Mouse (Mus musculus): ENCODE results near the gene Ppcdc. TPM values are rescaled to one million over a fixed set of nuclear protein-coding genes. Genes with fewer than 3 reads are reported as not detected.

Gene Ppcdc
- polyA plus RNA-seq, 1 experiment from 2014 or later = 17.3 TPM

DNA sequence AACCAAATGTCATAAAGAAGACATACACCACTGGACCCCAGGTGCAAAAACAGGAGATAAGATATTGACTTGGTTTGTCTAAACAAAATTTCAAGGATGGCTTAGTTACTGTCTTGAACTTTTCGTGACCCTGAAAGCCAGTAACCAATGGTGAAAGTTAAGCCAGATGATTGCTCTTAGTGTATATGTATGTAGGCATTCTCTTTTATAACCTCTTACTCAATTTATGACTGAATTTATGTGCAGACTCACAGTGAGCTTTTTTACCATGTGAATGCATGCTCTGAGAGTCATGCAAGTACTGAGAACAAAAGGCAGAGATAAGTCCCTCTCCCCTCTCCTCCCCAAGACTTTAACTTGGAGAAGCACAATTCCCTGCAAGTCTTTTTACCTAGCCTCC lies 47.0 kb downstream of the Ppcdc start:
- 0 out of 2 replicates have a peak, but pooled peaks have one; percentile 19 for ATAC-seq
- Histone ChIP-seq H3K27ac (ENCODE audit: low read depth, low read length) (no peak overlapping the region; the same call in 1 of the 2 replicates), H3K4me3 (ENCODE audit: low read depth, low read length) (no peak overlapping the region), H3K9ac (ENCODE audit: low read depth, low read length) (no peak overlapping the region), H3K36me3 (ENCODE audit: control insufficient read depth, insufficient read depth) (no peaks in the 10 kb centered on the region), H3K4me2 (replicated peaks; ENCODE audit: low read depth) (no peak overlapping the region), H3K27me3 (replicated peaks; ENCODE audit: control insufficient read depth, insufficient read depth, low read length) (no peaks in the 10 kb centered on the region), H3K9me3 (ENCODE audit: control insufficient read depth) (no peaks in the 10 kb centered on the region), H3K4me1 (replicated peaks; ENCODE audit: control insufficient read depth, insufficient read depth, low read length) (no peaks in the 10 kb centered on the region)
- no peak for TF ChIP-seq CTCF (IDR thresholded peaks at IDR 0.05; ENCODE audit: low read depth)
- 24% methylated on average over 1 of the region's 1 CpGs for WGBS

GRCm38 (mm10) chr9:57390869-57391268 lies 49.1 kb downstream of the Ppcdc start:
- Histone ChIP-seq H3K9me3 (ENCODE audit: control insufficient read depth) (no peaks in the 10 kb centered on the region), H3K4me3 (ENCODE audit: low read depth, low read length) (no peak overlapping the region), H3K4me1 (replicated peaks; ENCODE audit: control insufficient read depth, insufficient read depth, low read length) (no peaks in the 10 kb centered on the region), H3K9ac (ENCODE audit: low read depth, low read length) (no peak overlapping the region), H3K27me3 (replicated peaks; ENCODE audit: control insufficient read depth, insufficient read depth, low read length) (no peaks in the 10 kb centered on the region), H3K36me3 (ENCODE audit: control insufficient read depth, insufficient read depth) (no peaks in the 10 kb centered on the region), H3K4me2 (replicated peaks; ENCODE audit: low read depth) (no peak overlapping the region), H3K27ac (ENCODE audit: low read depth, low read length) (no peak overlapping the region)
- TF ChIP-seq CTCF (IDR thresholded peaks at IDR 0.05; ENCODE audit: low read depth) = no peak
- 82% methylated on average over 3 of the region's 3 CpGs for WGBS
- 0 out of 2 replicates have a peak, but pooled peaks have one; percentile 25 for ATAC-seq

- no peak for ATAC-seq
- Histone ChIP-seq H3K4me1 (replicated peaks; ENCODE audit: control insufficient read depth, insufficient read depth, low read length) (no peaks in the 10 kb centered on the region), H3K4me3 (ENCODE audit: low read depth, low read length) (no peak overlapping the region), H3K27me3 (replicated peaks; ENCODE audit: control insufficient read depth, insufficient read depth, low read length) (no peaks in the 10 kb centered on the region), H3K27ac (ENCODE audit: low read depth, low read length) (no peak overlapping the region), H3K9me3 (ENCODE audit: control insufficient read depth) (no peaks in the 10 kb centered on the region), H3K9ac (ENCODE audit: low read depth, low read length) (no peak overlapping the region), H3K4me2 (replicated peaks; ENCODE audit: low read depth) (no peak overlapping the region), H3K36me3 (ENCODE audit: control insufficient read depth, insufficient read depth) (no peaks in the 10 kb centered on the region)
- TF ChIP-seq CTCF (IDR thresholded peaks at IDR 0.05; ENCODE audit: low read depth) = no peak
- WGBS = 6% methylated on average over 1 of the region's 1 CpGs
Measured at GRCm38 (mm10) chr9:57389131-57389530, 50.8 kb downstream of the Ppcdc start.

DNA sequence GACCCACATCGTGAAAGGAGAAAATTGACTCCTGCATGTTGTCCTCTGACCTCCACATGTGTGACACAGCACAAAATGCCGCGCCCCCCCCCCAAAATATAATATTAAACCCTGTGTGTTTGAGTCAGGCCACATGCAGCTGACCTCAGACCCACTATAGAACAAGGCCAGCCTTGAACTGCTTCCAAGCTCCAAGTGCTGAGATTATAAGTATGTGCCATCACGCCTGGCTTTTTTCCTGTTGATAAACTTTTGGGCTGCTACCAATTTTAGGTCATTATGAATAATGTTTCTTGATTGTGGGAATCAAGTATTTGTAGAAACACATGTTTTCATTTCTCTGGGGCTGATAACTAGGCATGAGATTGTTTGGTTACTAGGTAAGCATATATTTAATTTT lies 53.0 kb downstream of the Ppcdc start:
- WGBS = 81% methylated on average over 4 of the region's 4 CpGs
- TF ChIP-seq CTCF (IDR thresholded peaks at IDR 0.05; ENCODE audit: low read depth) = no peak

GRCm38 (mm10) chr9:57384621-57385020 lies 55.3 kb downstream of the Ppcdc start:
- ATAC-seq = no peak
- TF ChIP-seq CTCF (IDR thresholded peaks at IDR 0.05; ENCODE audit: low read depth) = no peak
- H3K9me3 ChIP-seq (ENCODE audit: control insufficient read depth) = no peaks in the 10 kb centered on the region
- no peaks in the 10 kb centered on the region for H3K36me3 ChIP-seq (ENCODE audit: control insufficient read depth, insufficient read depth)
- H3K9ac ChIP-seq (ENCODE audit: low read depth, low read length) = no peak overlapping the region
- no peak overlapping the region for H3K4me2 ChIP-seq (replicated peaks; ENCODE audit: low read depth)
- no peaks in the 10 kb centered on the region for H3K4me1 ChIP-seq (replicated peaks; ENCODE audit: control insufficient read depth, insufficient read depth, low read length)
- WGBS = 53% methylated on average over 2 of the region's 2 CpGs
- no peaks in the 10 kb centered on the region for H3K27me3 ChIP-seq (replicated peaks; ENCODE audit: control insufficient read depth, insufficient read depth, low read length)
- no peak overlapping the region for H3K27ac ChIP-seq (ENCODE audit: low read depth, low read length)
- no peak overlapping the region for H3K4me3 ChIP-seq (ENCODE audit: low read depth, low read length)

More for the DNA sequence above, 53.0 kb downstream of the Ppcdc start:
- ATAC-seq = no peak
- Histone ChIP-seq H3K27me3 (replicated peaks; ENCODE audit: control insufficient read depth, insufficient read depth, low read length) (no peaks in the 10 kb centered on the region), H3K27ac (ENCODE audit: low read depth, low read length) (no peak overlapping the region), H3K4me2 (replicated peaks; ENCODE audit: low read depth) (no peak overlapping the region), H3K9me3 (ENCODE audit: control insufficient read depth) (no peaks in the 10 kb centered on the region), H3K36me3 (ENCODE audit: control insufficient read depth, insufficient read depth) (no peaks in the 10 kb centered on the region), H3K4me1 (replicated peaks; ENCODE audit: control insufficient read depth, insufficient read depth, low read length) (no peaks in the 10 kb centered on the region), H3K4me3 (ENCODE audit: low read depth, low read length) (no peak overlapping the region), H3K9ac (ENCODE audit: low read depth, low read length) (no peak overlapping the region)

- H3K27me3 ChIP-seq (replicated peaks; ENCODE audit: control insufficient read depth, insufficient read depth, low read length) = no peaks in the 10 kb centered on the region
- H3K36me3 ChIP-seq (ENCODE audit: control insufficient read depth, insufficient read depth) = no peaks in the 10 kb centered on the region
- no peak overlapping the region for H3K4me3 ChIP-seq (ENCODE audit: low read depth, low read length)
- no peak for TF ChIP-seq CTCF (IDR thresholded peaks at IDR 0.05; ENCODE audit: low read depth)
- no peak overlapping the region for H3K9ac ChIP-seq (ENCODE audit: low read depth, low read length)
- H3K9me3 ChIP-seq (ENCODE audit: control insufficient read depth) = no peaks in the 10 kb centered on the region
- no peaks in the 10 kb centered on the region for H3K4me1 ChIP-seq (replicated peaks; ENCODE audit: control insufficient read depth, insufficient read depth, low read length)
- no peak overlapping the region for H3K27ac ChIP-seq (ENCODE audit: low read depth, low read length)
- H3K4me2 ChIP-seq (replicated peaks; ENCODE audit: low read depth) = no peak overlapping the region
- ATAC-seq = no peak
- WGBS = 88% methylated on average over 3 of the region's 3 CpGs
Measured at GRCm38 (mm10) chr9:57360999-57361398, 78.9 kb downstream of the Ppcdc start.
